Mouse (Mus musculus): ENCODE data around the gene Txn1. TPM values are rescaled to one million over a fixed set of nuclear protein-coding genes. Genes with fewer than 3 reads are reported as not detected.

Txn1 gene
- polyA plus RNA-seq (2015; fragmentation: Nextera tagmentation; extraction: Ambion mirVana) = 403 and 406 TPM in 2 replicates

DNA sequence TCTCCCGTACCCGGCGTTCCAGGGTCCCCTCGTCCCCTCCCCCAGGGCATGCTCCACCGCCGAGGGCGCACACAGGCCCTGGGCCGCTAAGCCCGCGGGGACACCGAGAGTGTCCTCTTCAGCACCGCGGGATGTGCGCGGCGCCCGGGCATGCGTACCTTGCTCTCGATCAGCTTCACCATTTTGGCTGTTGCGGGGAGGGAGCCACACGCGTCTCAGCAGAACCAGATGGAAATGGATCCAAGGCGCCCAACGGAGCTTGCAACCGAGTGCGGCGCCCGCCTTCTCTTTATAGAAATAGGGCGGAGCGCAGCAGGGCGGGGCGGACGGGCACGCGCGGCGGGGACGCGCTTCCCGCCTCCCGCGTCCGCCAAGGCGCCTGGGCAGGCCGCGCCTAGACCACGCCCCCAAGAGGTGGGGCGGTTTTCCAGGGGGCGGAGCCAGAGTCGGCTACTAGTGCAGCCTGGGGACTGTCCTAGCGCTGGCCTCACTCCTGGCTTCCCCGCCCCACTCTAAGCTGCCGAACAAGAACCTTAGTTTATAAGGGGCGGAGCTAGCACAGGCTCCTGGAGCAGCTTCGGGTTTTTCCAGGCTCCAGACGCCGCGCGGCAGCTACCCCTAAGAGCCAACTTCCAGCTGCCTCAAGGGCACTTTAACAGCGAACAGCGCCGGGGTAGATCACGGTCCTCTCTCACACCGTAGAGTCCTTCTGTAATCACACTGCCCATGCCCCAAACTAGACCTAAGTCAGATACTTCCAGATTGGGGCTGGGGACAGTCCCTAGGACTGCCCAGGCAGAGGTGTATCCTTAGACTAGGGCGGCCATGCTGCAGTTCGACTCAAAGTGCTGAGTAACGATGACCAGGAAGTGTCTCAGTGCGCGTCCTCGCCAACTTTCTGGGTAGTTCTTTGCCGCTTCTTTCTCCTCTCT, at the start of gene Txn1:
Txn1 (minus strand) TSS at position 383 of the 932 bp plus-strand sequence.
- Histone ChIP-seq H3K9ac (peak within 1 kb of the TSS; percentile 88), H3K36me3 (peaks cover 10% of the 10 kb centered on the region), H3K4me1 (peaks cover 32% of the 10 kb centered on the region), H3K4me3 (peak within 1 kb of the TSS; percentile 83), H3K4me2 (peak within 1 kb of the TSS; percentile 77), H3K27me3 (peaks cover 4% of the 10 kb centered on the region; the same call in 1 of the 2 replicates), H3K27ac (peak within 1 kb of the TSS; percentile 93), H3K9me3 (no peaks in the 10 kb centered on the region)
- under 1% methylated on average over 71 of the region's 71 CpGs for WGBS
- ATAC-seq (ENCODE audit: insufficient number of reproducible peaks, insufficient read depth, low FRiP score, low TSS enrichment, low read depth) = peak; percentile 98

DNA sequence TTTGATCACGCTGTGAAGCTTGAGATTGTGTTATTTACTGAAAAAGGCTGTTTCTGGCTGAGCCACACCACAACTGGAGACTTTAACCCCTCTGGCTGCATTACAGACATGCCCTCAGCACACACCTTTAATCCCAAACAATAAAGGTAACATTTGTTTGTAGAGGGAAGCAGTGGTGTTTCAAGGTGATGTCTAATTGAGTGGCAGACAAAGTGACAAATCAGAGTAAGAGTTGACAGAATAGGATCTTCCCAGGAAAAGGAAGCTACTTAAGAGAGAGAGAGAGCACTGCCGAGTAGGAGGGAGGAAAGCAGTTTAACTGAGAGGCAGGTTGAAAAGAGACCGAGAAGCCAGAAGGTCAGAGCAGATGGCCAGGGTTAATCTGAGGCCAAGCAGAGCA, 47.3 kb upstream of the Txn1 start:
- H3K27ac ChIP-seq = no peak overlapping the region
- H3K4me1 ChIP-seq = no peaks in the 10 kb centered on the region
- H3K9me3 ChIP-seq = no peaks in the 10 kb centered on the region
- H3K4me3 ChIP-seq = no peak overlapping the region
- H3K36me3 ChIP-seq = no peaks in the 10 kb centered on the region
- H3K27me3 ChIP-seq = no peaks in the 10 kb centered on the region
- WGBS = 40% methylated on average over 3 of the region's 3 CpGs
- no peak overlapping the region for H3K9ac ChIP-seq
- ATAC-seq (ENCODE audit: insufficient number of reproducible peaks, insufficient read depth, low FRiP score, low TSS enrichment, low read depth) = no peak
- no peak overlapping the region for H3K4me2 ChIP-seq

DNA sequence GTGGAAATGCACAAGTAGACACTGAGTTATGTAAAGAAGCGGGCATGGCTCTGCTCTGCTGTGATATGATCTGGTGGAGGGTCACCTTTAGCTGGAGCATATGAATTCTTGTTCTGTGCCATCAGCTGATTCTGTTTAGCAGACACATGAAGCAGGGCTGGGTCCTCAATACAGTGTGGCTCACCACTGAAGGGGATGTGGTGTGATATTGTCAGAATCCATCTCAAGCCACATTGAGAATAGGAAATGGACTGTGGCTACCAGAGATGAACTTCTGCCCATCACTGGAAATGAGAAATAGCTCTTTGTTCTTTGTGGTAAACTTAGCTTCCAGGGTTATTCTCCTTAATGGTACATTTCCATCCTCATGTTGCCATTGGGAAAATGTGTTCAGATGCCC, 35.2 kb upstream of the Txn1 start:
- Histone ChIP-seq H3K9me3 (no peaks in the 10 kb centered on the region), H3K36me3 (no peaks in the 10 kb centered on the region), H3K4me3 (no peak overlapping the region), H3K9ac (no peak overlapping the region), H3K4me2 (no peak overlapping the region), H3K27me3 (no peaks in the 10 kb centered on the region), H3K27ac (no peak overlapping the region), H3K4me1 (no peaks in the 10 kb centered on the region)
- 89% methylated on average over 1 of the region's 1 CpGs for WGBS
- ATAC-seq (ENCODE audit: insufficient number of reproducible peaks, insufficient read depth, low FRiP score, low TSS enrichment, low read depth) = no peak

DNA sequence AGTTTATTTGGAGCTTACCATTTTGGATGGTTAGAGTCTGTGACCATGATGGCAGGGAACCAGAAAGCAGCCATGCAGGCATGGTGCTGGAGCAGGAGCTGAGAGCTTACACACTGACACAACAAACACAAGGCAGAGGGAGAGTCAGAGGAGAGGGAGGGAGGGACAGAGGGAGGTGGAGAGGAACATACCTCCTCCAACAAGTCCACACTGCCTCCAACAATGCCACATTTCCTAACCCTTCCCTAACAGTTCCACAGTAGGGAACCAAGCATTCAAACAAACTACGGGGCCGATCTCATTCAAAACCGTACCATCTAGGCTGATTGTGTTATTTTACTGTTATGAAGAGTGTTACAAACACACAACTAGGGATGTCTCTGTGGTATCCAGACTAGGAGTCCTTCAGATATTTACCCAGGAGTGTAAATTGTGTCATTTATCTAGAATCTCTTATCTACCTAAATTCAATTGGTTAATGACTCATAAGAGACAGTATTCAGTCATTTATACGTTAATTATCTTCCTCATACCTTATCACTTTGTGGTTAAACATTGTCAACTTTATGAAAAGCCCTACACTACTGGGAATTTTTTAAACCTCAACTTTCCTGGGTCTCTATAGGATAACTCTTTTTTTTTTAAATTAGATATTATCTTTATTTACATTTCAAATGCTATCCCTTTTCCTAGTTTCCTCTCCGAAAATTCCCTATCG, 18.3 kb upstream of the Txn1 start:
- H3K4me1 ChIP-seq = no peaks in the 10 kb centered on the region
- 92% methylated on average over 6 of the region's 6 CpGs for WGBS
- no peak overlapping the region for H3K4me2 ChIP-seq
- H3K4me3 ChIP-seq = no peak overlapping the region
- no peaks in the 10 kb centered on the region for H3K36me3 ChIP-seq
- H3K27ac ChIP-seq = no peak overlapping the region
- H3K27me3 ChIP-seq = no peaks in the 10 kb centered on the region
- no peaks in the 10 kb centered on the region for H3K9me3 ChIP-seq
- no peak for ATAC-seq (ENCODE audit: insufficient number of reproducible peaks, insufficient read depth, low FRiP score, low TSS enrichment, low read depth)
- H3K9ac ChIP-seq = no peak overlapping the region

DNA sequence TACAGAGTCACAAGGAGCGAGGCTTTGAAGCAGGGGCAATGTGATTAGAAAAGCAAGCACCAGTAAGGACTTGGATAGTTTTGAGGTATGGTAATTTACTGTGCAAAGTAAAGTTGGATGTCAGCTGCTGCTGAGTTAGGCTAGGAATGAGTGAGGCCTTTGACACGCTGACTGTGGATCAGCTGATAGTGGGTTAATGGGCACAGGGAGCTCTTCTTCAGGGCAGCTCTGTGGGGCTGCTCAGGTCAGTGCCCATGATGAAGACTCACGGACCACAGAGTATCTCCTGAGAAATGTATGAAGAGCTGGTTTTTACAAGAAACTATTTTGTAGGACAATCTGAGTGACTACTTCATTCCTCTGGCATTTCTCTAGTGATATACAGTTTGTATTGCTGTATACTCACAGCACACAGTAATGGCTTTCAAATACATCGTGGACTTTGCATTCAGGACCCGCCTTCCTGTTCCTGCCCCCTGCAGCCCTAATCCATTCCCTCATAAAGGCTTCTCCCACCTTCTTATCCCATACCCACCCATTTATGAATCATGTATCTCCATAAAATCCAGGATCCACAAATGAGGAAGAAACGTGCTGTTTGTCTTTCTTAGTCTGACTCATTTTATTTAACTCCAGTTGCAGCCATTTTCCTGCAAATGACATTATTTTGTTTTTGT, 17.5 kb upstream of the Txn1 start:
- no peak overlapping the region for H3K9ac ChIP-seq
- no peaks in the 10 kb centered on the region for H3K36me3 ChIP-seq
- H3K9me3 ChIP-seq = no peaks in the 10 kb centered on the region
- 77% methylated on average over 6 of the region's 6 CpGs for WGBS
- H3K4me1 ChIP-seq = no peaks in the 10 kb centered on the region
- H3K27me3 ChIP-seq = no peaks in the 10 kb centered on the region
- H3K27ac ChIP-seq = no peak overlapping the region
- ATAC-seq (ENCODE audit: insufficient number of reproducible peaks, insufficient read depth, low FRiP score, low TSS enrichment, low read depth) = no peak
- H3K4me3 ChIP-seq = no peak overlapping the region
- H3K4me2 ChIP-seq = no peak overlapping the region

DNA sequence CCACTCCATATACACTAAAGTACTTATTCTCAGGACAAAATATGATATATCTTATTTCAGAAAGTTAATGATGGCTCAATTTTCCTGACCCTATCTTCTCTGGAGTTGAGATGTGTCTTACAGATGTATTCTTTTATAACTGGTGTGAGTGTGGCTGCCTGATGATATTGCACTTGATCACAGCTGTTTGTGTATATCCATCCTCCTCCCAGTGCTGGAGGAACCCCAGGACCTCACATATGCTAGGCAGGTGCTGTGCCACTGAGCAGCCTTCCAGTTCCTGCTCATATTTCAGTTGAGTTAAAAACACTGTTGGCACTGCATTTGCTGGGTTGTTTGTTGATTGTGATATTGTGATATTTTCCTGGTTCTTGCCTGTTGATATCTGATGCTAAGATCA, 14.1 kb upstream of the Txn1 start:
- Histone ChIP-seq H3K4me1 (no peaks in the 10 kb centered on the region), H3K4me2 (no peak overlapping the region), H3K27me3 (no peaks in the 10 kb centered on the region), H3K9ac (no peak overlapping the region), H3K9me3 (no peaks in the 10 kb centered on the region), H3K4me3 (no peak overlapping the region), H3K27ac (no peak overlapping the region), H3K36me3 (no peaks in the 10 kb centered on the region)
- 0 out of 2 replicates have a peak, but pooled peaks have one; percentile 59 for ATAC-seq (ENCODE audit: insufficient number of reproducible peaks, insufficient read depth, low FRiP score, low TSS enrichment, low read depth)

DNA sequence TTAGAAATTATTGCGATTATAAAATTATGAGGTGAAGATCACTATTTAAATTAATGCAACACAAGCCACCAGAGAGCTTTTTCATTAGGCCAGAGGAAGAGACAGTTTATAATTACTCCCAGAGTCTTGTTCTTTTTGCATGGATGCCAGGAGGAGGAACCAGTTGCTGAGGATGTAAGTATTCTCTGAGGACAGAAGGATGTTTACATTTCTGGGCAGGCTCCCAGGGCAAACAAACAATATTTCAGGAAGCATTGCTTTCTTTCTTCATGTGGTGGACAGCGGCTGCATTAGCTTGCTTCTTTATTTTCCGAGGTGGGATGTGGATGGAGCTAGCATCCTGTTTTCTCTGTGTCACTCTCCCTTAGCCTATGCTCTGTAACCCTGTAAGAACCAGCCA, 11.0 kb upstream of the Txn1 start:
- WGBS = 64% methylated on average over 3 of the region's 3 CpGs
- no peak overlapping the region for H3K4me2 ChIP-seq
- H3K27ac ChIP-seq = no peak overlapping the region
- ATAC-seq (ENCODE audit: insufficient number of reproducible peaks, insufficient read depth, low FRiP score, low TSS enrichment, low read depth) = no peak
- H3K9ac ChIP-seq = no peak overlapping the region
- H3K4me3 ChIP-seq = no peak overlapping the region
- no peaks in the 10 kb centered on the region for H3K4me1 ChIP-seq
- H3K9me3 ChIP-seq = no peaks in the 10 kb centered on the region
- no peaks in the 10 kb centered on the region for H3K36me3 ChIP-seq
- H3K27me3 ChIP-seq = no peaks in the 10 kb centered on the region

DNA sequence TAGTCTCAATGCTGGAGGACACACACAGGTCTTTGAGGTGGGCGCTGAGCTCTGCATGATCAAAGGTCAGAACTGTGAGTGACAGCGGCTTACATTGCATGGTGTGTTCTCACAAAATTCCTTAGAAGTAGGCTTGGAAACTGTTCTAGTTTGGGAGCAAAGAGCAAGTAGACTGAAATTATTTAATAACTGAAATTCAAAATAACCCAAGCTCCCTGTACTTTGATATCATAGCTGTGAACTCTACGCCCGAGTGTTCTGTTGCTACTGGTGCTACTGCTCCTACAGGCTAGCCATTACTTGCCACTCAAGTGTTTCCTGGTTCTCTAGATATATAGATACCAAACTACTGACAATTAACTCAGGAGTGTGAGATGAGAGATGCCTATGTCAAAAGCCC, 9.3 kb upstream of the Txn1 start:
- Histone ChIP-seq H3K4me3 (no peak overlapping the region), H3K27ac (no peak overlapping the region), H3K9me3 (no peaks in the 10 kb centered on the region), H3K36me3 (no peaks in the 10 kb centered on the region), H3K9ac (no peak overlapping the region), H3K4me2 (no peak overlapping the region), H3K4me1 (no peaks in the 10 kb centered on the region), H3K27me3 (no peaks in the 10 kb centered on the region)
- no peak for ATAC-seq (ENCODE audit: insufficient number of reproducible peaks, insufficient read depth, low FRiP score, low TSS enrichment, low read depth)
- WGBS = 86% methylated on average over 4 of the region's 4 CpGs

DNA sequence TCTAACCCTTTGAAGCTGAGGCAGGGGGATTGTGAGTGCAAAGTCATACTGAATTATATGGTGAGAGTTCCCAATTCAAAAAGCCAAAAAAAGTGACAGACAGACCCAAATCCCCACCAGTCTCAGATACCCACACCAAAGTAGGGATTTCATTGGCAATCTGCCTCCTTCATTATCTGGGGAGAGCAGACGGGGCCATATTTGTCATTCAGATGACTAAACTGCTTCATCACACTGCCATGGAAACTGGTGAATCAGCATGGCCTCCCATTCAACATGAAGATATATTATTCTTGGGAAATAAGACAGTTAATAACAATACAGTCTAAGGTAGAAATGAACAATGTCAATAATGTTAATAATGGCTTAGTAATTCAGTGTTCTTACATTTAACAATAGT, 7.9 kb upstream of the Txn1 start:
- no peak for ATAC-seq (ENCODE audit: insufficient number of reproducible peaks, insufficient read depth, low FRiP score, low TSS enrichment, low read depth)
- 63% methylated on average over 1 of the region's 1 CpGs for WGBS
- no peak overlapping the region for H3K4me3 ChIP-seq
- H3K9ac ChIP-seq = no peak overlapping the region
- H3K4me2 ChIP-seq = no peak overlapping the region
- H3K27me3 ChIP-seq = no peaks in the 10 kb centered on the region
- H3K27ac ChIP-seq = no peak overlapping the region
- no peaks in the 10 kb centered on the region for H3K4me1 ChIP-seq
- no peaks in the 10 kb centered on the region for H3K36me3 ChIP-seq
- H3K9me3 ChIP-seq = no peaks in the 10 kb centered on the region

DNA sequence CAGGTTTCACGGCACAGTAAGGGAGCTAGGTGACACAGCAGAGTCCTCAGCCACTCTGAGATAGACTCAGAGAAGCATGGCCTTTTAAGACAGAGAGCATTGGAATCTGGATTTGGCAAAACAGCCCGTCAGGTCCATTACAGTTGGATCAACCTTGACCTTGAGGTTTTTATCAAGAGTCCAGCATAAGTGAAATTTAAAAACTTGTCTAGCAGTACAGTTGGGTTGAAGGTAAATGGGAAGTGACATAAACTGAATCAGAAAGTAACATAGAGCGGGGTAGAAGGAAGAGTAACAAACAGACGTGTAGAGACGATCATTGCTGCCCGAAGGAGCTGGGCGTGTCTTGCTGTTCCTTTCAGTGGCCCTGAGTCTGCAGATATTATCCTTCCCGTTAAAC, 2.8 kb upstream of the Txn1 start:
- ATAC-seq (ENCODE audit: insufficient number of reproducible peaks, insufficient read depth, low FRiP score, low TSS enrichment, low read depth) = no peak
- H3K4me3 ChIP-seq = no peak overlapping the region
- no peak overlapping the region for H3K27ac ChIP-seq
- no peaks in the 10 kb centered on the region for H3K9me3 ChIP-seq
- H3K36me3 ChIP-seq = no peaks in the 10 kb centered on the region
- H3K4me1 ChIP-seq = peaks cover 26% of the 10 kb centered on the region
- no peak overlapping the region for H3K9ac ChIP-seq
- H3K4me2 ChIP-seq = no peak overlapping the region
- peaks cover 4% of the 10 kb centered on the region; the same call in 1 of the 2 replicates for H3K27me3 ChIP-seq
- WGBS = 84% methylated on average over 8 of the region's 8 CpGs

DNA sequence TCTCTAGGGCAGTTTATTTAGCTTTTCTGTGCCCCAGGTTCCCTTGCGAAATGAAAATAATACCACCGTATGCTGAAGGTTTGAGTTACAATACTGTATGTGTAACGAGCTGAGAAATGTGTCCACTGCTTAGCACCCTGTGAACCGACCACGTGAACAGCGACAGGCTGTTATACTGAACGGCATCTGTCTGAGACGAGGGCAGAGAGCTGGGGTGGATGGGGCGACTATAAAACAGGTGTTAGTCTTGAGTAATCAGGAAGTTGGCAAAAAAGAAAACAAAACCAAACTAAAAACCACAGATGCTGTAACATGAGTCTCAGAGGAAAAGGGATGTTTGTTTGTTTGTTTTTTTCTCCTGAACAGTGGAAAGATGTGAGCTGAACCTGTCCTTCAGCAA, 1.9 kb upstream of the Txn1 start:
- H3K4me3 ChIP-seq = no peak overlapping the region
- H3K4me1 ChIP-seq = peaks cover 32% of the 10 kb centered on the region
- no peaks in the 10 kb centered on the region for H3K36me3 ChIP-seq
- no peak for ATAC-seq (ENCODE audit: insufficient number of reproducible peaks, insufficient read depth, low FRiP score, low TSS enrichment, low read depth)
- H3K27me3 ChIP-seq = peaks cover 4% of the 10 kb centered on the region; the same call in 1 of the 2 replicates
- H3K9me3 ChIP-seq = no peaks in the 10 kb centered on the region
- 62% methylated on average over 9 of the region's 9 CpGs for WGBS
- H3K4me2 ChIP-seq = no peak overlapping the region
- no peak overlapping the region for H3K27ac ChIP-seq
- H3K9ac ChIP-seq = no peak overlapping the region
